Mouse (Mus musculus): ENCODE data around the gene Ccs.

DNA sequence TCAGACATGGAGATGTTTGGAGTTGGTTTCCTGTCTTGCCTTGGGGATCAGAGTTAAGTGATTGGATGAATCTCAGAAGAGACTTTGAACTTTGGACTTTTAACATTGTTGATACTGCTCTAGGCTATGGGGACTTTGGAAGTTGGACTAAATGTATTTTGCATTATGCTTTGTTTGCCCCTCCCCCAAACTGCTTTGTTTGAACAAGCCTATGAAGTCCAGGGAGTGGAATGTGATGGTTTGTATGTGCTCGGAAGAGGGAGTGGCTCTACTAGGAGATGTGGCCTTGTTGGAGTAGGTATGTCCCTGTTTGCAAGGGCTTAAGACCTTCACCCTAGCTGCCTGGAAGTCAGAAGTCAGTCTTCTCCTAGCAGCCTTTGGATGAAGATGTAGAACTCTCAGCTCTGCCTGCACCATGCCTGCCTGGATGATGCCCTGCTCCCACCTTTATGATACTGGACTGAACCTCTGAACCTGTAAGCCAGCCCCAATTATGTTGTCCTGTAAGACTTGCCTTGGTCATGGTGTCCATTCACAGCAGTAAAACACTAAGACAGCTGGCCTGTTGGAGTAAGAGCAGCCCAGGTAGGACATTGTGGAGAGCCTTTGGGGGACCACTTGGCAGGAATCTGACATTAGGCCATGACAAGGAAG lies 21.8 kb downstream of the Ccs start:
- TF ChIP-seq EP300 (IDR thresholded peaks at IDR 0.05; ENCODE audit: insufficient read depth, low read depth, low read length) = no peak
- TF ChIP-seq CTCF (IDR thresholded peaks at IDR 0.05; ENCODE audit: low read depth, low read length) = no peak

Measured in ES-Bruce4 (cell line).